Mouse (Mus musculus): ENCODE results near the gene Proser1. TPM values are rescaled to one million over a fixed set of nuclear protein-coding genes. Genes with fewer than 3 reads are reported as not detected.

Gene Proser1
- polyA plus RNA-seq, 1 experiment from 2014 or later: 24.6 TPM

- no peak for ATAC-seq (ENCODE audit: insufficient number of reproducible peaks, insufficient read depth, low FRiP score, low TSS enrichment)
- WGBS: 90% methylated on average over 11 of the region's 11 CpGs
Observed at GRCm38 (mm10) chr3:53450666-53451065, 12.8 kb upstream of the Proser1 start.

GRCm38 (mm10) chr3:53452351-53452750 is 11.1 kb upstream of the Proser1 start:
- H3K36me3 ChIP-seq: peaks cover 64% of the 10 kb centered on the region
- no peak overlapping the region for H3K4me3 ChIP-seq
- no peak overlapping the region for H3K9ac ChIP-seq
- no peak overlapping the region for H3K27ac ChIP-seq
- no peaks in the 10 kb centered on the region for H3K4me1 ChIP-seq
- H3K9me3 ChIP-seq: no peaks in the 10 kb centered on the region
- no peaks in the 10 kb centered on the region for H3K27me3 ChIP-seq
- ATAC-seq (ENCODE audit: insufficient number of reproducible peaks, insufficient read depth, low FRiP score, low TSS enrichment): no peak
- no peak overlapping the region for H3K4me2 ChIP-seq (replicated peaks)
- 86% methylated on average over 10 of the region's 10 CpGs for WGBS

More at GRCm38 (mm10) chr3:53450666-53451065, 12.8 kb upstream of the Proser1 start:
- Histone ChIP-seq H3K27ac (no peak overlapping the region), H3K4me1 (no peaks in the 10 kb centered on the region), H3K4me3 (no peak overlapping the region), H3K27me3 (no peaks in the 10 kb centered on the region), H3K9ac (no peak overlapping the region), H3K36me3 (peaks cover 47% of the 10 kb centered on the region), H3K9me3 (no peaks in the 10 kb centered on the region), H3K4me2 (replicated peaks) (no peak overlapping the region)

GRCm38 (mm10) chr3:53453346-53453745 is 10.1 kb upstream of the Proser1 start:
- no peak overlapping the region for H3K4me3 ChIP-seq
- H3K4me2 ChIP-seq (replicated peaks): no peak overlapping the region
- H3K4me1 ChIP-seq: no peaks in the 10 kb centered on the region
- H3K27me3 ChIP-seq: no peaks in the 10 kb centered on the region
- H3K9me3 ChIP-seq: no peaks in the 10 kb centered on the region
- no peak for ATAC-seq (ENCODE audit: insufficient number of reproducible peaks, insufficient read depth, low FRiP score, low TSS enrichment)
- H3K36me3 ChIP-seq: peaks cover 72% of the 10 kb centered on the region
- 92% methylated on average over 7 of the region's 7 CpGs for WGBS
- H3K9ac ChIP-seq: no peak overlapping the region
- no peak overlapping the region for H3K27ac ChIP-seq

GRCm38 (mm10) chr3:53454005-53454404 is 9.5 kb upstream of the Proser1 start:
- Histone ChIP-seq H3K27me3 (no peaks in the 10 kb centered on the region), H3K4me2 (replicated peaks) (no peak overlapping the region), H3K9me3 (no peaks in the 10 kb centered on the region), H3K27ac (no peak overlapping the region), H3K36me3 (peaks cover 76% of the 10 kb centered on the region), H3K4me1 (no peaks in the 10 kb centered on the region), H3K4me3 (no peak overlapping the region), H3K9ac (no peak overlapping the region)
- WGBS: 93% methylated on average over 6 of the region's 6 CpGs
- ATAC-seq (ENCODE audit: insufficient number of reproducible peaks, insufficient read depth, low FRiP score, low TSS enrichment): no peak

GRCm38 (mm10) chr3:53454561-53454960 is 8.9 kb upstream of the Proser1 start:
- no peak overlapping the region for H3K9ac ChIP-seq
- 93% methylated on average over 6 of the region's 6 CpGs for WGBS
- H3K27ac ChIP-seq: no peak overlapping the region
- no peaks in the 10 kb centered on the region for H3K4me1 ChIP-seq
- ATAC-seq (ENCODE audit: insufficient number of reproducible peaks, insufficient read depth, low FRiP score, low TSS enrichment): no peak
- peaks cover 79% of the 10 kb centered on the region for H3K36me3 ChIP-seq
- H3K27me3 ChIP-seq: no peaks in the 10 kb centered on the region
- no peak overlapping the region for H3K4me2 ChIP-seq (replicated peaks)
- no peak overlapping the region for H3K4me3 ChIP-seq
- no peaks in the 10 kb centered on the region for H3K9me3 ChIP-seq

- Histone ChIP-seq H3K4me1 (no peaks in the 10 kb centered on the region), H3K27me3 (no peaks in the 10 kb centered on the region), H3K4me3 (no peak overlapping the region), H3K36me3 (peaks cover 79% of the 10 kb centered on the region), H3K9me3 (no peaks in the 10 kb centered on the region), H3K9ac (no peak overlapping the region), H3K27ac (no peak overlapping the region), H3K4me2 (replicated peaks) (no peak overlapping the region)
- no peak for ATAC-seq (ENCODE audit: insufficient number of reproducible peaks, insufficient read depth, low FRiP score, low TSS enrichment)
- WGBS: 71% methylated on average over 7 of the region's 7 CpGs
Observed at GRCm38 (mm10) chr3:53454984-53455383, 8.5 kb upstream of the Proser1 start.

- WGBS: 76% methylated on average over 5 of the region's 5 CpGs
- Histone ChIP-seq H3K9ac (no peak overlapping the region), H3K27me3 (no peaks in the 10 kb centered on the region), H3K27ac (no peak overlapping the region), H3K4me2 (replicated peaks) (no peak overlapping the region), H3K4me3 (no peak overlapping the region), H3K4me1 (peaks cover 7% of the 10 kb centered on the region), H3K9me3 (no peaks in the 10 kb centered on the region), H3K36me3 (peaks cover 65% of the 10 kb centered on the region)
- ATAC-seq (ENCODE audit: insufficient number of reproducible peaks, insufficient read depth, low FRiP score, low TSS enrichment): no peak
Observed at GRCm38 (mm10) chr3:53457750-53458149, 5.7 kb upstream of the Proser1 start.

- Histone ChIP-seq H3K4me2 (replicated peaks) (no peak overlapping the region), H3K27ac (no peak overlapping the region), H3K4me1 (peaks cover 11% of the 10 kb centered on the region), H3K9ac (no peak overlapping the region), H3K27me3 (no peaks in the 10 kb centered on the region), H3K4me3 (no peak overlapping the region), H3K36me3 (peaks cover 42% of the 10 kb centered on the region), H3K9me3 (no peaks in the 10 kb centered on the region)
- ATAC-seq (ENCODE audit: insufficient number of reproducible peaks, insufficient read depth, low FRiP score, low TSS enrichment): no peak
- 92% methylated on average over 9 of the region's 9 CpGs for WGBS
Observed at GRCm38 (mm10) chr3:53460106-53460505, 3.4 kb upstream of the Proser1 start.

GRCm38 (mm10) chr3:53462701-53463045 is 793 bp upstream of the Proser1 start:
- no peaks in the 10 kb centered on the region for H3K27me3 ChIP-seq

GRCm38 (mm10) chr3:53463765-53464114 is 274 bp downstream of the Proser1 start:
- ATAC-seq (ENCODE audit: insufficient number of reproducible peaks, insufficient read depth, low FRiP score, low TSS enrichment): peak; percentile 63
- Histone ChIP-seq H3K27me3 (no peaks in the 10 kb centered on the region), H3K9ac (peak overlapping the region; percentile 89), H3K4me2 (replicated peaks) (peak overlapping the region; percentile 70), H3K9me3 (no peaks in the 10 kb centered on the region), H3K4me3 (peak overlapping the region; percentile 92), H3K27ac (peak overlapping the region; percentile 86), H3K4me1 (peaks cover 29% of the 10 kb centered on the region), H3K36me3 (0 out of 2 replicates have a peak, but pooled peaks cover 11% of the 10 kb centered on the region)
- WGBS: 0% methylated on average over 35 of the region's 35 CpGs

More at GRCm38 (mm10) chr3:53462701-53463045, 793 bp upstream of the Proser1 start:
- H3K36me3 ChIP-seq: peaks cover 18% of the 10 kb centered on the region
- WGBS: 4% methylated on average over 9 of the region's 9 CpGs
- peak overlapping the region; percentile 89 for H3K9ac ChIP-seq
- peak overlapping the region; percentile 86 for H3K27ac ChIP-seq
- H3K4me1 ChIP-seq: peaks cover 29% of the 10 kb centered on the region
- no peak for ATAC-seq (ENCODE audit: insufficient number of reproducible peaks, insufficient read depth, low FRiP score, low TSS enrichment)
- no peaks in the 10 kb centered on the region for H3K9me3 ChIP-seq
- H3K4me2 ChIP-seq (replicated peaks): peak overlapping the region; percentile 70
- H3K4me3 ChIP-seq: peak overlapping the region; percentile 92

GRCm38 (mm10) chr3:53464146-53464698 is 756 bp downstream of the Proser1 start:
- peak overlapping the region; percentile 89 for H3K9ac ChIP-seq
- no peaks in the 10 kb centered on the region for H3K27me3 ChIP-seq
- H3K36me3 ChIP-seq: peaks cover 9% of the 10 kb centered on the region; the same call in 1 of the 2 replicates
- peak overlapping the region; percentile 70 for H3K4me2 ChIP-seq (replicated peaks)
- H3K9me3 ChIP-seq: no peaks in the 10 kb centered on the region
- H3K4me3 ChIP-seq: peak overlapping the region; percentile 92
- under 1% methylated on average over 20 of the region's 20 CpGs for WGBS
- ATAC-seq (ENCODE audit: insufficient number of reproducible peaks, insufficient read depth, low FRiP score, low TSS enrichment): no peak
- H3K27ac ChIP-seq: peak overlapping the region; percentile 86; the same call in 1 of the 2 replicates
- peaks cover 29% of the 10 kb centered on the region for H3K4me1 ChIP-seq

- peak overlapping the region; percentile 70 for H3K4me2 ChIP-seq (replicated peaks)
- no peak overlapping the region for H3K9ac ChIP-seq
- peak overlapping the region; percentile 92 for H3K4me3 ChIP-seq
- H3K4me1 ChIP-seq: peaks cover 29% of the 10 kb centered on the region
- H3K36me3 ChIP-seq: peaks cover 13% of the 10 kb centered on the region; the same call in 1 of the 2 replicates
- H3K27ac ChIP-seq: no peak overlapping the region
- no peaks in the 10 kb centered on the region for H3K27me3 ChIP-seq
- ATAC-seq (ENCODE audit: insufficient number of reproducible peaks, insufficient read depth, low FRiP score, low TSS enrichment): no peak
- WGBS: 64% methylated on average over 6 of the region's 6 CpGs
- no peaks in the 10 kb centered on the region for H3K9me3 ChIP-seq
Observed at GRCm38 (mm10) chr3:53465330-53465729, 1.9 kb downstream of the Proser1 start.

Measured in embryonic facial prominence, embryonic 12.5 days (tissue).